16 mouse cellular contexts compared by ENCODE assay signal in the genomic region with DNA sequence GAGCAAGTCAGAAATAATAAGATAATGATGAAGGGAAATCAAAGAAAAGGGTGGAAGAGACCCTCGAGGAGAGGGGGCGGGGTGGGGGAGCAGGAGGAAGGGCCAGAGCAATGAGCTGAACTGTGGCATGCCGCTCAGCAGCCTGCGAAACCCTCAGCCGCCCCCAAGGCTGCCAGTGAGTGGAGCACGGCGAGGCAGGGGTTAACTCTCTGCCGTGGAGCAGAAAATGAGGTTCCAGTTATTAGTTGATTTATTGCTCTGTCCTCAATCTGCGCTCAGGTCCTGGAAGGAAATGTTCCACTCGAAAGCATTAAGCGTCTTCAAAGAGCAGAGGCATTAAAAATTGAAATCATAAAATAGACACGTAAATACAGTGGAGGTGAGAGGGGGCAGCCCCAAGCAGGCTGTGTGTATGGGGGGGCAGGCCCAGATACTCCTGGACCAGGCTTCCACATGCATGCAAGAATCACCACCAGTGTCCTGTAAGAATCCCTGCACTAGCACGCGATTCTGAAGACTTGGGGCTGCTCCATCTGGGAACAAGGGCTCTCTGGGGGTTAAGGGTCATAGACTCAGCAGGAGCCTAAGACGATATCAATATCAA.
A peak's percentile ranks its signal among the peaks of the same experiment; 100 is the strongest.
DNase-seq lines count a peak whose midpoint lies in the region; ATAC-seq lines count a peak whose summit lies in the region.
"Had no signal": no experiment of that assay in that cellular context is flagged by ENCODE, and none has a peak within 500 bp of the region (broad histone marks: within the 10 kb centered on the region; RNA-seq: fewer than 3 reads in every experiment).

No protein-coding gene starts in this region.

- no peak overlapping the region for H3K9ac ChIP-seq in neural tube, embryonic 13.5 days
- H3K9ac ChIP-seq: embryonic facial prominence, embryonic 12.5 days; liver, embryonic 15.5 days; stomach, embryonic 15.5 days had no signal

- H3K4me3 ChIP-seq in limb, embryonic 10.5 days = no peak overlapping the region
- H3K4me3 ChIP-seq in neural tube, embryonic 13.5 days = no peak overlapping the region
- H3K4me3 ChIP-seq in heart, embryonic 10.5 days = no peak overlapping the region
- H3K4me3 ChIP-seq: embryonic facial prominence, embryonic 12.5 days; liver, embryonic 15.5 days; stomach, embryonic 15.5 days had no signal

- peak; percentile 25 to 51 for DNase-seq in adrenal gland, adult (ENCODE audit: inconsistent age in 2 of 2, low spot score in 1 of 2)
- no peak for DNase-seq in adrenal gland, postnatal 25 days
- DNase-seq in kidney, postnatal 4 days = peak; percentile 43 to 48
- DNase-seq in kidney, postnatal 14 days = no peak
- peak; percentile 60 for DNase-seq in limb, embryonic 10.5 days (ENCODE audit: low spot score)
- DNase-seq in spleen, postnatal 4 days (ENCODE audit: low spot score in 2 of 2) = no peak
- no peak for DNase-seq in heart, embryonic 10.5 days (ENCODE audit: low spot score)
- DNase-seq: cerebellum, adult 8-10 months; heart, adult 11 months; kidney, adult 18-20 months; lung, postnatal 14 days; thymus, postnatal 25 days had no signal

- ATAC-seq in neural tube, embryonic 13.5 days (ENCODE audit: low read depth) = peak; percentile 62

- no peaks in the 10 kb centered on the region for H3K9me3 ChIP-seq in limb, embryonic 10.5 days (replicated peaks)
- no peaks in the 10 kb centered on the region for H3K9me3 ChIP-seq in neural tube, embryonic 13.5 days
- no peaks in the 10 kb centered on the region for H3K9me3 ChIP-seq in heart, embryonic 10.5 days
- H3K9me3 ChIP-seq: embryonic facial prominence, embryonic 12.5 days; liver, embryonic 15.5 days; stomach, embryonic 15.5 days had no signal

- no peaks in the 10 kb centered on the region for H3K36me3 ChIP-seq in limb, embryonic 10.5 days
- no peaks in the 10 kb centered on the region for H3K36me3 ChIP-seq in neural tube, embryonic 13.5 days
- H3K36me3 ChIP-seq in heart, embryonic 10.5 days = no peaks in the 10 kb centered on the region
- H3K36me3 ChIP-seq: embryonic facial prominence, embryonic 12.5 days; liver, embryonic 15.5 days; stomach, embryonic 15.5 days had no signal

- WGBS in limb, embryonic 10.5 days = 42% methylated on average over 15 of the region's 15 CpGs
- 29% methylated on average over 15 of the region's 15 CpGs for WGBS in neural tube, embryonic 13.5 days
- WGBS in heart, embryonic 10.5 days = 67% methylated on average over 15 of the region's 15 CpGs

- H3K27me3 ChIP-seq in limb, embryonic 10.5 days (ENCODE audit: low read depth, poor library complexity, severe bottlenecking) = peaks cover 4% of the 10 kb centered on the region; the same call in 1 of the 2 replicates
- peaks cover 3% of the 10 kb centered on the region; the same call in 1 of the 2 replicates for H3K27me3 ChIP-seq in neural tube, embryonic 13.5 days
- peaks cover 13% of the 10 kb centered on the region; the same call in 1 of the 2 replicates for H3K27me3 ChIP-seq in heart, embryonic 10.5 days (ENCODE audit: insufficient read depth, poor library complexity, severe bottlenecking)
- H3K27me3 ChIP-seq: embryonic facial prominence, embryonic 12.5 days; liver, embryonic 15.5 days; stomach, embryonic 15.5 days had no signal

- H3K4me1 ChIP-seq in limb, embryonic 10.5 days = peaks cover 15% of the 10 kb centered on the region
- H3K4me1 ChIP-seq in neural tube, embryonic 13.5 days (replicated peaks) = peaks cover 46% of the 10 kb centered on the region
- H3K4me1 ChIP-seq in heart, embryonic 10.5 days = no peaks in the 10 kb centered on the region
- H3K4me1 ChIP-seq: liver, embryonic 15.5 days had no signal

- 0 out of 2 replicates have a peak overlapping the region, but pooled peaks have one; percentile 3 for H3K4me2 ChIP-seq in neural tube, embryonic 13.5 days
- H3K4me2 ChIP-seq: embryonic facial prominence, embryonic 12.5 days; liver, embryonic 15.5 days; stomach, embryonic 15.5 days had no signal

- H3K27ac ChIP-seq in limb, embryonic 10.5 days = 0 out of 2 replicates have a peak overlapping the region, but pooled peaks have one; percentile 16
- peak overlapping the region; percentile 76 for H3K27ac ChIP-seq in neural tube, embryonic 13.5 days (replicated peaks)
- H3K27ac ChIP-seq in heart, embryonic 10.5 days = no peak overlapping the region
- H3K27ac ChIP-seq: embryonic facial prominence, embryonic 12.5 days; liver, embryonic 15.5 days; stomach, embryonic 15.5 days had no signal

Comparison
In these comparisons a context has a peak if more than half of its experiments do, and no peak if none do; other contexts are left out.
1. DNase-seq: peak in adrenal gland, adult (2 of 2), kidney, postnatal 4 days (2 of 2) and limb, embryonic 10.5 days (single experiment); none in adrenal gland, postnatal 25 days (single experiment), kidney, postnatal 14 days (single experiment), spleen, postnatal 4 days (0 of 2) and heart, embryonic 10.5 days (single experiment).